Mouse (Mus musculus): ENCODE measurements around the gene Trio. TPM values are rescaled to one million over a fixed set of nuclear protein-coding genes. Genes with fewer than 3 reads are reported as not detected.
A peak's percentile ranks its signal among the peaks of the same experiment; 100 is the strongest.

The Trio gene
- polyA plus RNA-seq, 1 experiment from 2014 or later = 28.9 TPM

- 62% methylated on average over 18 of the region's 18 CpGs for WGBS
- H3K4me1 ChIP-seq (ENCODE audit: insufficient read depth) = peaks cover 22% of the 10 kb centered on the region
- DNase-seq = no peak
These were observed 98.7 kb downstream of the Trio start for GRCm38 (mm10) chr15:27926941-27927340.

GRCm38 (mm10) chr15:27926450-27926849, 99.2 kb downstream of the Trio start:
- no peak for ATAC-seq (ENCODE audit: insufficient read depth)

More at GRCm38 (mm10) chr15:27926941-27927340, 98.7 kb downstream of the Trio start:
- Histone ChIP-seq H3K4me2 (no peak overlapping the region), H3K27ac (ENCODE audit: low read depth) (no peak overlapping the region), H3K4me3 (ENCODE audit: low read depth, low read length) (no peak overlapping the region), H3K9me3 (ENCODE audit: low read depth, low read length) (no peaks in the 10 kb centered on the region), H3K36me3 (ENCODE audit: insufficient read depth) (no peaks in the 10 kb centered on the region), H3K27me3 (ENCODE audit: insufficient read depth, low read length) (no peaks in the 10 kb centered on the region), H3K9ac (no peak overlapping the region)
- ATAC-seq (ENCODE audit: insufficient read depth) = no peak
- no peak for TF ChIP-seq CTCF (IDR thresholded peaks at IDR 0.05; ENCODE audit: low read depth)

GRCm38 (mm10) chr15:27925865-27926264, 99.8 kb downstream of the Trio start:
- no peak overlapping the region for H3K4me3 ChIP-seq (ENCODE audit: low read depth, low read length)
- H3K27ac ChIP-seq (ENCODE audit: low read depth) = peak overlapping the region; percentile 63; the same call in 1 of the 2 replicates
- no peaks in the 10 kb centered on the region for H3K9me3 ChIP-seq (ENCODE audit: low read depth, low read length)
- 38% methylated on average over 8 of the region's 8 CpGs for WGBS
- no peak overlapping the region; the same call in 1 of the 2 replicates for H3K4me2 ChIP-seq
- ATAC-seq (ENCODE audit: insufficient read depth) = no peak
- no peak overlapping the region for H3K9ac ChIP-seq
- no peaks in the 10 kb centered on the region for H3K27me3 ChIP-seq (ENCODE audit: insufficient read depth, low read length)
- H3K4me1 ChIP-seq (ENCODE audit: insufficient read depth) = peaks cover 22% of the 10 kb centered on the region
- no peaks in the 10 kb centered on the region for H3K36me3 ChIP-seq (ENCODE audit: insufficient read depth)
- no peak for TF ChIP-seq CTCF (IDR thresholded peaks at IDR 0.05; ENCODE audit: low read depth)
- DNase-seq = peak; percentile 37

More at GRCm38 (mm10) chr15:27926450-27926849, 99.2 kb downstream of the Trio start:
- Histone ChIP-seq H3K9me3 (ENCODE audit: low read depth, low read length) (no peaks in the 10 kb centered on the region), H3K4me1 (ENCODE audit: insufficient read depth) (peaks cover 22% of the 10 kb centered on the region), H3K27ac (ENCODE audit: low read depth) (peak overlapping the region; percentile 63; the same call in 1 of the 2 replicates), H3K4me2 (no peak overlapping the region; the same call in 1 of the 2 replicates), H3K4me3 (ENCODE audit: low read depth, low read length) (no peak overlapping the region), H3K36me3 (ENCODE audit: insufficient read depth) (no peaks in the 10 kb centered on the region), H3K9ac (no peak overlapping the region), H3K27me3 (ENCODE audit: insufficient read depth, low read length) (no peaks in the 10 kb centered on the region)
- WGBS = 59% methylated on average over 7 of the region's 7 CpGs
- no peak for DNase-seq
- TF ChIP-seq CTCF (IDR thresholded peaks at IDR 0.05; ENCODE audit: low read depth) = no peak

- Histone ChIP-seq H3K27ac (ENCODE audit: low read depth) (no peak overlapping the region), H3K36me3 (ENCODE audit: insufficient read depth) (no peaks in the 10 kb centered on the region), H3K4me1 (ENCODE audit: insufficient read depth) (peaks cover 22% of the 10 kb centered on the region), H3K27me3 (ENCODE audit: insufficient read depth, low read length) (no peaks in the 10 kb centered on the region), H3K4me2 (no peak overlapping the region), H3K4me3 (ENCODE audit: low read depth, low read length) (no peak overlapping the region), H3K9me3 (ENCODE audit: low read depth, low read length) (no peaks in the 10 kb centered on the region), H3K9ac (no peak overlapping the region)
- DNase-seq (no peak), ATAC-seq (ENCODE audit: insufficient read depth) (no peak)
- no peak for TF ChIP-seq CTCF (IDR thresholded peaks at IDR 0.05; ENCODE audit: low read depth)
- WGBS = 37% methylated on average over 15 of the region's 15 CpGs
These were observed 100.5 kb downstream of the Trio start for GRCm38 (mm10) chr15:27925004-27925635.

GRCm38 (mm10) chr15:27923987-27924341, 101.7 kb downstream of the Trio start:
- peak; percentile 9; the same call in 1 of the 2 replicates for ATAC-seq (ENCODE audit: insufficient read depth)
- H3K4me1 ChIP-seq (ENCODE audit: insufficient read depth) = peaks cover 22% of the 10 kb centered on the region

GRCm38 (mm10) chr15:27923280-27923986, 102.2 kb downstream of the Trio start:
- Histone ChIP-seq H3K9ac (peak overlapping the region; percentile 20; the same call in 1 of the 2 replicates), H3K4me3 (ENCODE audit: low read depth, low read length) (peak overlapping the region; percentile 27)
- 8% methylated on average over 21 of the region's 21 CpGs for WGBS

More at GRCm38 (mm10) chr15:27923987-27924341, 101.7 kb downstream of the Trio start:
- WGBS = 12% methylated on average over 5 of the region's 5 CpGs
- Histone ChIP-seq H3K4me2 (peak overlapping the region; percentile 65), H3K27ac (ENCODE audit: low read depth) (no peak overlapping the region), H3K9ac (no peak overlapping the region), H3K27me3 (ENCODE audit: insufficient read depth, low read length) (no peaks in the 10 kb centered on the region), H3K36me3 (ENCODE audit: insufficient read depth) (no peaks in the 10 kb centered on the region), H3K4me3 (ENCODE audit: low read depth, low read length) (no peak overlapping the region), H3K9me3 (ENCODE audit: low read depth, low read length) (no peaks in the 10 kb centered on the region)
- no peak for DNase-seq
- TF ChIP-seq CTCF (IDR thresholded peaks at IDR 0.05; ENCODE audit: low read depth) = no peak

GRCm38 (mm10) chr15:27920751-27921150, 104.9 kb downstream of the Trio start:
- no peak overlapping the region for H3K4me2 ChIP-seq
- H3K27ac ChIP-seq (ENCODE audit: low read depth) = no peak overlapping the region
- DNase-seq (no peak), ATAC-seq (ENCODE audit: insufficient read depth) (no peak)
- no peaks in the 10 kb centered on the region for H3K27me3 ChIP-seq (ENCODE audit: insufficient read depth, low read length)
- H3K9me3 ChIP-seq (ENCODE audit: low read depth, low read length) = no peaks in the 10 kb centered on the region
- no peak overlapping the region for H3K9ac ChIP-seq
- 51% methylated on average over 3 of the region's 3 CpGs for WGBS
- TF ChIP-seq CTCF (IDR thresholded peaks at IDR 0.05; ENCODE audit: low read depth) = no peak
- H3K4me3 ChIP-seq (ENCODE audit: low read depth, low read length) = no peak overlapping the region
- peaks cover 19% of the 10 kb centered on the region for H3K4me1 ChIP-seq (ENCODE audit: insufficient read depth)
- peaks cover 6% of the 10 kb centered on the region; the same call in 1 of the 2 replicates for H3K36me3 ChIP-seq (ENCODE audit: insufficient read depth)

More at GRCm38 (mm10) chr15:27923280-27923986, 102.2 kb downstream of the Trio start:
- peak overlapping the region; percentile 65 for H3K4me2 ChIP-seq
- ATAC-seq (ENCODE audit: insufficient read depth) (peak; percentile 86), DNase-seq (peak; percentile 87)
- no peaks in the 10 kb centered on the region for H3K27me3 ChIP-seq (ENCODE audit: insufficient read depth, low read length)
- H3K36me3 ChIP-seq (ENCODE audit: insufficient read depth) = peaks cover 4% of the 10 kb centered on the region; the same call in 1 of the 2 replicates
- peak overlapping the region; percentile 56; the same call in 1 of the 2 replicates for H3K27ac ChIP-seq (ENCODE audit: low read depth)
- H3K4me1 ChIP-seq (ENCODE audit: insufficient read depth) = peaks cover 22% of the 10 kb centered on the region
- no peaks in the 10 kb centered on the region for H3K9me3 ChIP-seq (ENCODE audit: low read depth, low read length)
- no peak; the same call in 1 of the 2 replicates for TF ChIP-seq CTCF (IDR thresholded peaks at IDR 0.05; ENCODE audit: low read depth)
